Mouse (Mus musculus) right cerebral cortex, postnatal 4 days (tissue): ENCODE results near the gene Gal3st1.
"Not testable (repeated sequence)": the region's sequence is repeated elsewhere in the genome, so short reads cannot be mapped to it uniquely, and the experiment has no call there.

Experiments
- DNase-seq: peaks from one replicate; pipeline ENCODE4 v3.0.0-alpha.2; 2022

The Gal3st1 gene

DNA sequence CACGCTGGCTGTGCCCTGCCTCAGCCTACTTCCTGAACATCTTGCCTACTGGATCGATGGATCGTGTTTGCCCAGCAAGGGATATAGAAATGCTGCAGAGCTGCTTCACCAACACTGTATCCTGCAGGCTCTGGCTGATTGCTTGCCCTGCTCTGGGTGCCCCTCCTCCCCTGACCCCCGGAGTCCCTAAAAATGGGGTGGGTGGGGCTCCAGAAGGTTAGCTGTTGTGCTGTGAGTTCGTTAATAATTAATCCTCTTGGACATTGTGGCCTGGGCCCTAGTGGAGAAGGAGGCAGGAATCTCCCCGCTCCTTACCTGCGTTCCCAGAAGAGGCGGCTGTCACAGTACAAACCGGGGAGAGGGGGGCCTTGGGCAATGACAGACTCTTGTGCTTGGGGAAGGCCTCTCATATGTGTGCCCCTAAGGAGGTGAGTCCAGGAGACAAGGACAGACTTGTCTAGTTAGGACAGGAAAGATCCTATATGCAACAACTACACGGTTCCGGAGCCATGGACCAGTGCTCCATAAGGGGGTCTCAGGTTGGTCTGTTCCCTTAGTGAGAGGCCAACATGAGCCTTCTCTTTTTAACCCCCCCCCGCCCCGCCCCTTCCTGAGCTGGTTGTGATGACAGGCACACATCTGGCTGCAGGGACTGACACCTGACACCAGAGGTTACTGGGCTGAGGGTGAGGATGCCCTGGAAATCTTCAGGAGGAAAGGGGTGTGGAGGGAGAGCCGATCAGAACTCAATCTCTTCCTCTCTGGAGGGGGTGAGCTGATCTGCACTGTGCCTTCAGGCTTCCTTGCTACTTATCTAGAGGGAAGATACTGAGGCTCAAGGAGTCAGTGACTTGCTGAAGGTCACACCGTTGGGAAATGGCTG is 668 bp downstream of the Gal3st1 start:
- no peak for DNase-seq

DNA sequence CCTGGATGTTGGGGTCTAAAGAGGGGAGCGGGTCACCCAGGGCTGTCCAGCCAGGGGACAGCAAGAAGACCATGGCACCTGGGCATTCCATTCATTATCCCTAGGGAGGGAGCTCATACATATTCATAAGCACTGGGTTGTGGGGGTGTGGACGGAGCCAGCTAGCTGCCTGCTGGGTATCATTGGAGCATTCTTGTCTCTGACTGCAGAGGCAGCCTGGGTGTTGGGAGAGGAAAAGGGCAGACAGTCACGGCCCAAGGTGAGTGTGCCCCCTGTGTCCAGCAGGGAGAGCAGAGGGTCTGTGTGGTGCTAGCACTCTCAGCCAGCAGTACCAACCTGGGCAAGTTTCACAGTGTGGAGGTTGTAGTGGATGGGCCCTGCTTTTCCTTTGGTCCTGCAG is 6.3 kb downstream of the Gal3st1 start:
- no peak for DNase-seq

DNA sequence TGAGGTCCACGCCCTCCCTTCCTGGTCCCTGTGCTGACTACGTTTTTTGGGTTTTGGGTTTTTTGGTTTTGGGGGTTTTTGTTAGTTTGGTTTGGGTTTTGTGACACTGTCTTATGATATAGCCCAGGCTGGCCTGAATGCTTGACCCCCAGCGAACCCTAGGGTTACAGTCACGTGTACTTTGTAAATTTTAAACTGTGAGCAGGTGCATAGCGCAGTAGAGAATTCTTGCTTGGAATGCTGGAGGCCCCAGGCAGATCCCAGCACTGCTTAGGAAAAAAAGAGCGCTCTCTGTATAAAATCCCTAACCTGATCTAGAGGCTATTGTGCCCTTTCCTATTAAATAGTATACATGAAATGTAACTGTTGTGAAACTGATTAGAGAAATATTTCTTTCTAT is 9.7 kb downstream of the Gal3st1 start:
- DNase-seq, result no peak

DNA sequence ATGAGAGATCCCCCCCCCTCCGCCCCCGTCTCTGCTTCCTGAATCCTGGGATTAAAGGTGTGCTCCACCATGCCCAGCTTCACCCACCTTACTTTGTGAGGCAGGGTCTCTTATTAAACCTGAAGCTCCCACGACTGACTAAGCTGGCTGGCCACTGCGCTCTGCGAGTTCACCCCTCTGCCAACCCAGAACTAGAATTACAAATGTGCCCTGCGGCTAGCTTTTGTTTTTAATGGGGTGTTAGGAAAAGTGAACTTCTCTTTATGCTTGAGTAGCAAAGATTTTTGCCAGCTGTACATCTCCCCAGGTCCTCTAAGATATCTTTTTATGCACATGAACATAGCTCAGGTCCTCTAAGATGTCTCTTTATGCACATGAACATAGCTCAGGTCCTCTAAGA is 10.5 kb downstream of the Gal3st1 start:
- no peak for DNase-seq

DNA sequence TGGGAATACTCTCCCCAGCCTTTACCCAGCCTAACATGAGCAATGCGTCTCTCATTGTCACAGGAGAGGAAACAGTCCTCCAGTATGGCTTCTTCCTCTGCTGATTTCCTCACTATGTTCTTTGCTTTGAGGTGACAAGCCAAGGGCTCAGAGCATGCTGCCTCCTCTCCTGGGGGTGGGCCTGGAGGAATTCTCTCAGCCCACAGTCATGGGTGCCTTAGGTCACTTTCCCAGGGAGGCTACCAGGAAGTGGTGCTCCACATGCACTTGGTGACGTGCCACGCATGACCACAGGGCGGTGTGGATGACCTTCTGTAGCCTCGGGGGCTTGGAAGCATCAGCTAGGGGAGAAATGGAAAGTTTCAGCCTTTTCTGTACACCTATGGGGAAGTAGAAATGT is 12.1 kb downstream of the Gal3st1 start:
- DNase-seq, result no peak

DNA sequence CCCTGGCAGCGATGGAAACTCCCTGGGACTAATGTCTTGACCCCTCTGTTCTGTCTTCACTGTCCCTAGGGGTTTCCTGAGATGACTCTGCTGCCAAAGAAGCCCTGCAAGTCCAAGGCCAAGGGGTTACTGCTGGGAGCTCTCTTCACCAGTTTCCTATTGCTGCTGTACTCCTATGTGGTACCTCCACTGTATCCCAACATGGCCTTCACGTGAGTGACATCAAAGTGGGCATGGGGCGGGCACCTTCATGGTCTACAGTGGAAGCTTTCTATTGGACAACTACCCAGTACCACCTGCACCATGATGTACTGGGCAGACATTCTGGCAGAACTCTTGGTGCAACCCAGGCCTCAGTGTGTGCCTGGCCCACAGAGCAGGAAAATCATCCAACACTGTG is 13.4 kb downstream of the Gal3st1 start:
- no peak for DNase-seq

DNA sequence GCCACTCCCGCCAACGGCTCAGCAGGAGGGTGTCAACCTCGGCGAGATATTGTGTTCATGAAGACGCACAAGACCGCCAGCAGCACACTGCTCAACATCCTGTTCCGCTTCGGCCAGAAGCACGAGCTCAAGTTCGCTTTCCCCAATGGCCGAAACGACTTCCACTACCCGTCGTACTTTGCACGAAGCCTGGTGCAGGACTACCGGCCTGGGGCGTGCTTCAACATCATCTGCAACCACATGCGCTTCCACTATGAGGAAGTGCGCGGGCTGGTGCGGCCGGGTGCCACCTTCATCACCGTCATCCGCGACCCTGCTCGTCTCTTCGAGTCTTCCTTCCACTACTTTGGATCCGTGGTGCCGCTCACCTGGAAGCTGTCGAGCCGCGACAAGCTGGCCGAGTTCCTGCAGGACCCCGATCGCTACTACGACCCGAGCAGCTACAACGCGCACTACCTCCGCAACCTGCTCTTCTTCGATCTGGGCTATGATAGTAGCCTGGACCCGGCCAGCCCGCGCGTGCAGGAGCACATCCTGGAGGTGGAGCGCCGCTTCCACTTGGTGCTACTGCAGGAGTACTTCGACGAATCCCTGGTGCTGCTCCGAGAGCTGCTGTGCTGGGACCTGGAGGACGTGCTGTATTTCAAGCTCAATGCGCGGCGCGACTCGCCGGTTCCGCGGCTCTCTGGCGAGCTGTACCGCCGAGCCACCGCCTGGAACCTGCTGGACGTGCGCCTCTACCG is 14.7 kb downstream of the Gal3st1 start:
- peak; percentile 22 for DNase-seq

DNA sequence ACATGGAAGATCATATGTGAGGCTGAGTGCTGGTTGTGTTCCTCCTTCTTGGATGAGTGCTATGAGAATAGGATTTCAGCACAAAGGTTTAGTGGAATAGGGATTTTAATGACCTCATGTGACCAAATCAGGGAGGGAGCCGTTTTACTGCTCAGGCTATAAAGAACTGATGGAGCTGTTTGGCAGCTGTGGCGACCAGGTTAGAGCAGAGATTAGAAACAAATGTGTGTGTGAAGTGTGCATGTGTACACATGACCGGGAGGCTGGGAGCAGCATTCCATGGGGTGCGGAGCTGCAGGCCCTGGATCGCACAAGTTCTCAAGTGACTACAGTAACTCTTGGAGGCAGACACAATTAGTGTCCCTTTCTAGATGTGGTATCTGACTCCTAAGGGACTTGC is 16.1 kb downstream of the Gal3st1 start:
- no peak for DNase-seq

DNA sequence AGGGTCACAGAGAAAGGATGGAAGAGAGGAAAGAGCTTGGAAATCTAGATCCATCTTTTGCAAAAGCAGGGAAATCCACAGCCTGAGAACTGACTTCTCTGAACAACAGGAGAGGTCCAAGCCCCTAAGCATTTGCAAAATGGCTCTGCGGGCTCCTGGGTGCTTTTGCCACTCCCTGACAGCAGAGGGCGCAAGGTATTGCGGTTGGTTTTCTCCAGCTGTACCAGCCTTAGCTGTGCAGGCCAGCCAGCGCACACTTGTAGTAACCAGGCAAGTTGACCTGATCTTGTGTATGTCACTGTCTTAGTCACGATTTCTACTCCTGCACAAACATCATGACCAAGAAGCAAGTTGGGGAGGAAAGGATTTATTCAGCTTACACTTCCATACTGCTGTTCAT is 18.2 kb downstream of the Gal3st1 start:
- peak; percentile 77 for DNase-seq

DNA sequence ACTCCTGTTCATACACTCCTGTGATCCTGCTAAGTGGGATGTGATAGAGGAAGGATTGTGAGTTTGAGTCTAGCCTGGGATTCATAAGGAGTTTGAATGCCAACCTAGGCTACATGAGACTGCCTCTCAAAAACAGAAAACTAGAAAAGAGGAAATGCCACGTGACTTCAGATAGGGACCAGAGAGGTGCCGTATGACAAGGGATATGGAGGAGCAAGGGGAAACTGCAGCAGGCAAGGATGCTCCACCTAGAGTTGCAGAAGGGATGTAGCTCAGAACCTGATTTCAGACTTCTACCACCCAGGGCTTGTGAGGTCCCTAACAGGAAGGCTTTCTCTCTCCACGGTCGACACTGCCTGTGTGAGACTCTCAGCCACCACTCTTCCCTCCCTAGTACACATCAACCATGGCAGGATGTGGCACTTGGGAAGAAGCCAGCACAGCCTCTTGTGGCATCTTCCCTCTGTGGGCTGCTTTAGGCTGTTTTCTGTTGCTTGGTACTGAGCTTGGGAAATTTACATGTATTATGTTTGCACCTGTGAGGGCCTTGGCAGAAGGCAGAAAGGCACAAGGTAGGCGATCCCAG is 21.9 kb downstream of the Gal3st1 start:
- DNase-seq, result no peak

DNA sequence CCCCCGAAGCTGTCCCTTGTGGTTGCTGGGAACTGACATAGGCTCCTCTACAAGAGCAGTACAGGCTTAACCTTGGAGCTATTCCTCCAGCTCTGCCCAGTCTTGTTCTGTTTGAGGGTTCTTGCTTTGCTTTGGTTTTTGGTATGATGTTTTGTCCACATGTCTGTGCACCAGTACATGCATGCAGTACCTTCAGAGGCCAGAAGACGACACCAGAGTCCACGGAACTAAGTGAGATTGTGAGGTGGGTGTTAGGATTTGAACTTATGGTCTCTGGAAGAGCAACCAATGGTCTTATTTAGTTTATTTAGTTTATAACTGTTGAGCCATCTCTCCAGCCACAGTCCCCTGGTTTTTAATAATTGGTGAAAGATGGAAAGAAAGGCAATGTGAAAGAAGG is 23.0 kb downstream of the Gal3st1 start:
- no peak for DNase-seq

DNA sequence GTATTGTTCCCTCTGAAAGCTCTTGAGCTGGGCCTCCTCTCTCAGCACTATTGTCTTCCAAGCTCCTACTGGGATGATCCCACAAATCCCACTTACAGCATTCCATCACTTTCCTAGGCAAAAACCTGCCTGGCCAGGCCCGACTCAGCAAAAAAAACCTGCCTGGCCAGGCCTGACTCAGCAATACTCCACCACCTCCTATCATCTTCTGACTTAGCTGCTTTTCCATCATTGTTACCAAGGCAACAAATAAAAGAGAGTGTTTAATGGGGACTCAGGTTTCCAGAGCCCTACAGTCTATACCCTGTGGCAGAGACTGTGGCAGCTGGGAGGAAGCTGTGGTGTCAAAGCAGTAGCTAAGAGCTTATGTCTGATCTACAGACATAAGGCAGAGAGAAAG is 29.2 kb downstream of the Gal3st1 start:
- no peak for DNase-seq

DNA sequence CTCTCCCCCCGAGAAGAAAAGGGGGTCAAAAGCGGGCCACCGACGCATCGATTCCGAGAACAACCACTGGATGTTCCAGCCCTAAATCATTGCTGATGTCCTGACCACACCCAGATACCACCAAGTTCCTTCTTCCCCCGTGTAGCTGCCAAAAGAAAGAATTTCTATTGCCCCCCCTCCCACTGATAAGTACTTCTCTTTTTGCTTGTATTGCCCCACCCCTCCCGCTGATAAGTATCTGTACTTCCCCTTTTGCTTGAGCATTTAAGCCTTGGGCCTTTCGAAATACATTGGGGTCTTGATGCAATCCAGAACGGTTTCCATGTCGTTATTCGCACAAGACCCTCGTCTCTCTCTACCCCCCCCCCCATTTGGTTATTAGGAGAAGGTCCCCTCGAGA is 32.4 kb downstream of the Gal3st1 start:
- DNase-seq, result not testable (repeated sequence)

DNA sequence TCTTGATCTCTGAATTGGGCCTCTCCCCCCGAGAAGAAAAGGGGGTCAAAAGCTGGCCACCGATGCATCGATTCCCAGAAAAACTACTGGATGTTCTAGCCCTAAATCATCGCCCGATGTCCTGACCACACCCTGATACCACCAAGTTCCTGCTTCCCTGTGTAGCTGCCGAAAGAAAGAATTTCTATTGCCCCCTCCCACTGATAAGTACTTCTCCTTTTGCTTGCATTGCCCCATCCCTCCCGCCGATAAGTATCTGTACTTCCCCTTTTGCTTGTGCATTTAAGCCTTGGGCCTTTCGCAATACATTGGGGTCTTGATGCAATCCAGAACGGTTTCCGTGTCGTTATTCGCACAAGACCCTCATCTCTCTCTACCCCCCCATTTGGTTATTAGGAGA is 38.7 kb downstream of the Gal3st1 start:
- DNase-seq, result not testable (repeated sequence)

DNA sequence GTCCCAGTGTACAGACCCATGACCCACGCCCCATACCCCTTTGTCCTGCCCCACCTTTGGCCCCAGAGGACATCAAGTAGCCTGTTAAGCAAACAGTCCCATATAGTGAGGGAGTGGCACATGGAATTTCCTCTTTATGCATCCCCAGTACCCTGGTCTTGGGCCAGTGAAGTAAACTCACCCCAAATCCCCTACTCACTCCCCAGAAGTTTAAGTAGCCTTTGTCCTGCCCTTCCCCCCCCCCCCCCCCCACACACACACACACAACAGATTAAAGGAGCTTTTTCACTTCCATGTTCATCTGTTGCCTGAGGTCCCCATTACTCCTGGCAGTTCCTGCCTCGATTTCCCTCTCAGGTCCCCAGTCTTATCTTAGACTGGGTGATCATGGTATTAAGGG is 39.9 kb downstream of the Gal3st1 start:
- no peak for DNase-seq

DNA sequence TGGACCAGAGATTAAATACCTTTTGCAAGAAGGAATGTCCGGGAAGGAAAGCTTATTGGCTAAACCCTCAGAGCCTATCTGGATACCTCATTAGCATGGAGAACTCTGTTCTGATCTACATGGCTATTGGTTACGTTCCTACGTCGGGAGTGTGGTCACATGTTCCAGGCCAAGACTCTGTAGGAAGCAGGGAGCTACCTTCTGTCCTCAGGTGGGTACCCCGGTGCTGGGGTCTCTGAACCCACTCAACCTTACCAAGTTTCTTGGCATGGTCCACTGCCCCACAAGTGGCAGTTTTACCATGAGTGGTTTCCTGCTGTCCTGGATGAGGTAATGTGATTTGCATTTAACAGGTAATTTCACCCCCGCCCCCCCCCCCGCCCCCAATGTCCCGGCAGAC is 43.6 kb downstream of the Gal3st1 start:
- DNase-seq, result no peak

DNA sequence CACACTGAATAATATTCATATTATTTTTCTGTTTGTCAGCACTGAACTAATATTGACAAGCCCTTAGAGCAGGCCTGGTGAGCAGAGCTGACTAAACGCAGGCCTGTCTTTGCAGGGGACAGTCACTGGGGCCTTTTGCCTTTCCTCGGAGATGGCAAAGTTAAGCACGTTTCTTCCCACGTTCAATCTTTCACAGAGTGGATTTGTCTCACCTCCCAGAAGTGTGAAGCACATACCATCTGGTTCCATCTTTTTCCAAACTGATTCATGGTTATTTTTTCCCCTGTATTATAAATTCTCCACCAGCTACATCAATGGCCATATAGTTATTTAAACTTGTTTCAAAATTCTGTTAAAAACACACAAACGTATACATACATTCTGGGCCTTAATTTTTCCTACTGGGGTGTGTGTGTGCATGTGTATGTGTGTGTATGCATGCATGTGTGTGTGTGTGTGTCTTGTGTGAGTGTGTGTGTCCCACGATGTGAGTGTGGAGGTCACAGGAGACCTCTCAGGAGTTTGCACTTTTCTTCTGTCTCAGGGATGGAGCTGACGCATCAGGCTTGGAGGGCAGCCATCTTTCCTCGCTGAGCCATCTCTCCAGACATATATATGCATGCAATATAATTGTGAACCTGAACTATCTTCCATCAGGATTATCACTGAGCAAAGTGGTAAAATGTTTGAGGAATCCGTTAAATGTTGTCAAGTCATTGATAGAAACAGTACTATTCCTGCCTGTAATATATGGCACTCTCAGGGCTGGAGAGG is 44.3 kb downstream of the Gal3st1 start:
- DNase-seq, result no peak

DNA sequence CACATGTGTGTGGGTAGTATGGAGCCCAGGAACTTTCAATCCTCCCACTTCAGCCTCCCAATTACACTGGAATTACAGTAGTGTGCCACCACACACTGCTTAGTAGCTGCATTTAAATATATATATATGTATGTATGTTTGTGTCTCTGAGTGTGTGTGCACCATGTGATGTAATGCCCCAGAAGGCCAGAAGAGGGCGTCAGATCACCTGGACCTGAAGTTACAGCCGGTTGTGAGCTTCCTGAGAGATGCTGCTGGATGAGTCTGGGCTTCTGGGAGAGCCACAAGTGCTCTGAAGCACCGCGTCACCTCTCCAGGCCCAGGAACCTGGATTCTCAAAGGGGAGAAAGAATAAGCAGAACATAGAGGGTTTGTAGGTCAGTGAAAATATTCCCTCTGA is 45.9 kb downstream of the Gal3st1 start:
- DNase-seq, result no peak

DNA sequence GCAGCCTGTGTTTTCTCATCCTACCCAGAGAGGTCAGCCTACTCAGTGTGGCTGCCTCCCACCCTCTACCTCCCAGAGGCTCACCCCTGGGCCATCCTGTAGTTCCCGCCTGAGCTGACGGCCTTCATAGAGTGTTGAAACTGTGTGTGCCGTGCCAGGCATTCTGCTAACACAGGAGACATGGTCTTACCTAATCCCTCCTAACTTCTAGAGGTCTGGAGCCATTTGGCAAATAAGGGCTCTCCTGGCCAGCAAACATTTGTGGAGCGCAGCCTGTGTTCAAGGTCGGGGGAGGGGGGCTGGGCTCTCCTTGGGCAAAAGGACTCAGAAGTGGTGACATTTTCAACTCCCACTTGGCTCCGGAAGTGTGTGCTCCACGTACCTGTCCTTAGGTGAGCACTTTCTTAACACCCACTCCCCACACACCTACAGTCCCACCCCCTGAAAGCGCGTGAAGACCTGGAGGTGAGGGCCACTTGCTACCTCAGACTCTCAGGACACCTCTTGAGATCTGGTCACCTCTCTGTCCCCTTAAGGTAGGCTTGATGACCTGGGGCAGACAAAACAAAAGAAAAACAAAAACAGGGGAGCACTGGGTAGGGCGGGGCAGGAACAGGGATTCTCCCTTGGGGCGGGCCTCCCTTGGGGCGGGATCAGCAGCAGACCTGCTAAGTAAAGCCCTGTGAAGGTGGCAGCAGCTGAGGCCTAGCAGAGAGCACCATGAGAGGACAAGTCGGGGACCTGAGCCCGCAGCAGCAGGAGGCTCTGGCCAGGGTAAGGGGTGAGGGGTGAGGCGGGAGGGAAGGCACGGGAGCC is 47.9 kb downstream of the Gal3st1 start, which contains the start of gene Sec14l4:
Gene Sec14l4, plus strand, starts transcription at position 337 of the 816 bp plus-strand sequence.
- no peak for DNase-seq

DNA sequence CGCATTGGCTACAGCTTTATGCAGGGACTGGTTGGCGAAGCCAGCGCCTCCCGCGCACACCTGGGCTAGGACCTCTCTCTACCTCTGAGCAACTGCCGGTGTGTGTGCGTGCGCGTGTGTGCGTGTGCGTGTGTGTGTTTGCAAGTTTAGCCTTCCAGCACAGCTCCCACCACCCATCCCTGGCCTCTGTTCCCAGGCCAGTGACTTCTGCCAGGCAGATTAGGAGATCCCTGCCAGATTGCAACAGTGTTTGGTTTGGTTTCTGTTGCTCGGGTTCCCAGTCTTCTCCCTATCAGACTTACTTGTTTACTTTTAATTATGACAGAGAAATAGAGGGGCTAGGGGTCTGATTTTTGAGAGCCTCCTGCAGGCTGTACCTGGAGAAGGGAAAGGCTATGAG is 48.5 kb downstream of the Gal3st1 start:
- no peak for DNase-seq

DNA sequence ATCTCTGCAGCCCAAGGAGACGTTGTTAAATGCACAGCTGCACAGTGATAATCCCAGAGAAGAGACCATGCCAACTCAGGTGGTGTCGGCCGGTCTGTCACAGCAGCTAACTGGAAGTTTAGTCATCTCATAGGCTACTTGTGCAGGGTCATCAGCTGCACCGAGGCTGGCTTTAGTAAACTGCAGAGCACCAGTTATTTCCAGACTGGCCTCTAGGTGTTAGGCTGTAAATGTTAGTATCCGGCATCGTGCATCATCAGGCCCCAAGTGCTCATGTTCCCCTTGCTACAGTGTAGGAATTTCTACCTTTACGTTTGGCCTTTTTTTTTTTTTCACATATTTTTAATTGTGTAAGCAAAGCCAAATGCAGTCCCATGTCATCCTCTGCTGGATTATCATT is 50.0 kb downstream of the Gal3st1 start:
- DNase-seq, result no peak

DNA sequence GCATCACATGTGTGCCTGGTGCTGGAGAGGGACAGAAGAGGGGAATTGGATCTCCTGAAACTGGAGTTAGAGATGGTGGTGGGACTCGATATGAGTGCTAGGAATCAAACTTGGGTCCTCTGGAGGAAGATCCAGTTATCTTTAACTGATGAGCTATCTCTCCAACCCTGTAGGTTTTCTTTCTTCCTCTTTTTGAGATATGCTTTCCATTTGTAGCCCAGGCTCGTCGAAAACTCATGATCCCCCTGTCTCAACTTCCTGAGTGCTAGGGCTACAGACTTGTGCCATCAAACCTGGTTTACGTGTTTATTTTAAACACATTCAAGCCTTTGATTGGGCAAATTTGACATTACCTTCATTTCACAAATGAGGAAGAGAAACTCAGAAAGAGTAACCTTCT is 50.7 kb downstream of the Gal3st1 start:
- DNase-seq, result no peak
